Mouse (Mus musculus): ENCODE measurements around the gene Slc26a1. TPM values are rescaled to one million over a fixed set of nuclear protein-coding genes. Genes with fewer than 3 reads are reported as not detected.
"Not testable (repeated sequence)": the region's sequence is repeated elsewhere in the genome, so short reads cannot be mapped to it uniquely, and the experiment has no call there.

The Slc26a1 gene
- polyA plus RNA-seq, 1 experiment from 2014 or later = 0.53 TPM

DNA sequence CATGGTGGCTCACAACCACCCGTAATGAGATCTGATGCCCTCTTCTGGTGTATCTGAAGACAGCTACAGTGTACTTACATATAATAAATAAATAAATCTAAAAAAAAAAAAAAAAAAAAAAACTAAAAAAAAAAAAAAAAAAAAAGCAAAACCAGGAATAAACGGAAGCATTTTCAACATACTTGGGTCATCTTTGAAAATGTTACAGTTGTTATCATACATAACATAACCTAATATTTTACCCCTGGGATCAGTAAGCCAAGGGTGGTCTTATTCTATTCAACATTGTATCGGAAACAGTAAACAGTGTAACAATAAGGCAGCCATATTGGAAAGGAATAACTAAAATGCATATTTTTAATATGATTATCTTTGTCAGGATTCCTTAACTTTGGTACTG is 41.3 kb downstream of the Slc26a1 start:
- not testable (repeated sequence) for ATAC-seq (ENCODE audit: insufficient number of reproducible peaks, insufficient read depth, low FRiP score, low read depth); H3K27me3 ChIP-seq (ENCODE audit: control insufficient read depth, insufficient read depth, low read length); H3K9ac ChIP-seq (ENCODE audit: low read length)

DNA sequence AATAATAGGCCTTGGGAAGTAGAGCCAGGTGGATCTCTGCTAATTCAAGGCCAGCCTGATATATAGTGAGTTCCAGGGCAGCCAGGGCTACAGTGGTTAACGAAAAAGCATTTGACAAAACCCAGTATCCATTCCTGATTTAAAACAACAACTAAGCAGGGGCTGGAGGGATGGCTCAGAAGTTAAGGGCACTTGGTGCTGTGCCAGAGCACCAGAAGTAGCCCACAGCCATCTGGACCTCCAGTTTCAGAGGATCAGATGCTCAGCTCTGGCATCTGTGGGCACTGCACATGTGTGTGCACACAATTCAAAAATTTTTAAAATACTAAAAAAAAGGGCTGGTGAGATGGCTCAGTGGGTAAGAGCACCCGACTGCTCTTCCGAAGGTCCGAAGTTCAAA is 41.7 kb downstream of the Slc26a1 start:
- Histone ChIP-seq H3K4me3 (ENCODE audit: control insufficient read depth in 1 of 2, insufficient read depth in 1 of 2, low read depth in 1 of 2, low read length in 2 of 2) (no peak overlapping the region), H3K9ac (ENCODE audit: low read length) (no peak overlapping the region), H3K9me3 (ENCODE audit: control insufficient read depth, low read length) (no peaks in the 10 kb centered on the region), H3K36me3 (ENCODE audit: control insufficient read depth, insufficient read depth, low read length) (peaks cover 5% of the 10 kb centered on the region; the same call in 1 of the 2 replicates), H3K27me3 (ENCODE audit: control insufficient read depth, insufficient read depth, low read length) (no peaks in the 10 kb centered on the region), H3K27ac (replicated peaks in 1 of 2; ENCODE audit: control insufficient read depth in 1 of 2, insufficient read depth in 1 of 2, low read depth in 2 of 2, low read length in 2 of 2) (no peak overlapping the region), H3K4me1 (ENCODE audit: control insufficient read depth in 2 of 2, insufficient read depth in 2 of 2, low read length in 2 of 2) (peaks cover under 1 to 8% of the 10 kb centered on the region in 2 experiments; a peak in 3 of 4 replicates), H3K4me2 (ENCODE audit: low read length) (no peak overlapping the region)
- 84% methylated on average over 4 of the region's 4 CpGs for WGBS
- no peak for ATAC-seq (ENCODE audit: insufficient number of reproducible peaks, insufficient read depth, low FRiP score, low read depth)

More for the DNA sequence above, 41.3 kb downstream of the Slc26a1 start:
- not testable (repeated sequence) for H3K36me3 ChIP-seq (ENCODE audit: control insufficient read depth, insufficient read depth, low read length); H3K4me2 ChIP-seq (ENCODE audit: low read length); H3K27ac ChIP-seq (replicated peaks in 1 of 2; ENCODE audit: control insufficient read depth in 1 of 2, insufficient read depth in 1 of 2, low read depth in 2 of 2, low read length in 2 of 2); H3K4me1 ChIP-seq (ENCODE audit: control insufficient read depth in 2 of 2, insufficient read depth in 2 of 2, low read length in 2 of 2); H3K4me3 ChIP-seq (ENCODE audit: control insufficient read depth in 1 of 2, insufficient read depth in 1 of 2, low read depth in 1 of 2, low read length in 2 of 2); H3K9me3 ChIP-seq (ENCODE audit: control insufficient read depth, low read length)
- WGBS = 88% methylated on average over 2 of the region's 3 CpGs

DNA sequence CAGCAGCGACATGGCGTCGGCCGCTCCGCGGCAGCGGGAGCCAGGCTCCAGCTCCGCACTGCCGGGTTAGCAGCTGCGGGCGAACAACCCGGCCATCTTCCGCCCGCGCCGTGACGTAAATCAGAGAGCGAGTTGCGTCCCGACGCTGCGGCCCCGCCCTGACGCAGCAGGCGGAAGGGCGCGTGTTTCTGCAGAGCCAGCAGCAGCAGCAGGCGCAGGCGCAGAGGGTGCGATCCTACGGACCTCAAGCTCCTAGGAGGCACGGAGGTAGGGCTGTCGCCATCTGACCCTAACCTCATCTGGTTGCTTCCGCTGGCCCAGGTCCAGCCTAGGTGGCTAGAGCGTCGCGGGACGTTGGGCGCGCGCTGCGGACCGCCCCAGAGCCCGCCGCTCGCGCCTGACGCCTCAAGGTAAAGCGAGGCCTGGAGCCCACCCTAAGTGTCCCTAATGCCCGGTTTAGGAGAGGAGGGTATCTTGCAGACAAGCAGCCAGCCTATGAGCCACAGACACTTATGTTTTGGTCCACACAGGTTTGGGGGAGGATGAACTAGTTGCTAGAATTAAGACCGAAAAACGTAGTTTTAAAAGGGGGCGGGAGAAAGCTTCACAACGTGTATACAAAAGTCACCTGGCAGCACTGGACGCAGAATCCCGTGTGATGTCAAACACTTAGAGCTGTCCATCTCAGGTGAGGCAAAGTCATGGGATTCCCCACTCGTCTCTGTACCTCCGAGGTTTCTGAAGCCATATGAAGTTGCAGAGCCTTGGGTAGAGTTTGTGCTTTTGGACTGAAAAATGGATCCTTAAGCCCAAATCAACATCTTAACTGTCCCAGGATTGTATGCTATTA is 45.5 kb downstream of the Slc26a1 start, which contains the start of the genes Gak and Tmem175:
Gene Gak, minus strand, starts transcription at position 122 of the 850 bp plus-strand sequence.
Gene Tmem175, plus strand, starts transcription at position 137 of the 850 bp plus-strand sequence.
- Histone ChIP-seq H3K27me3 (ENCODE audit: control insufficient read depth, insufficient read depth, low read length) (no peaks in the 10 kb centered on the region), H3K9me3 (ENCODE audit: control insufficient read depth, low read length) (no peaks in the 10 kb centered on the region), H3K36me3 (ENCODE audit: control insufficient read depth, insufficient read depth, low read length) (0 out of 2 replicates have a peak, but pooled peaks cover 2% of the 10 kb centered on the region), H3K27ac (replicated peaks in 1 of 2; ENCODE audit: control insufficient read depth in 1 of 2, insufficient read depth in 1 of 2, low read depth in 2 of 2, low read length in 2 of 2) (peak within 1 kb of the TSS; percentile 68 to 89), H3K4me2 (ENCODE audit: low read length) (peak within 1 kb of the TSS; percentile 95), H3K4me1 (ENCODE audit: control insufficient read depth in 2 of 2, insufficient read depth in 2 of 2, low read length in 2 of 2) (peaks cover 4 to 17% of the 10 kb centered on the region in 2 experiments; a peak in 3 of 4 replicates), H3K4me3 (ENCODE audit: control insufficient read depth in 1 of 2, insufficient read depth in 1 of 2, low read depth in 1 of 2, low read length in 2 of 2) (peak within 1 kb of the TSS; percentile 72 to 93), H3K9ac (ENCODE audit: low read length) (peak within 1 kb of the TSS; percentile 96)
- under 1% methylated on average over 58 of the region's 58 CpGs for WGBS
- ATAC-seq (ENCODE audit: insufficient number of reproducible peaks, insufficient read depth, low FRiP score, low read depth) = peak; percentile 94

DNA sequence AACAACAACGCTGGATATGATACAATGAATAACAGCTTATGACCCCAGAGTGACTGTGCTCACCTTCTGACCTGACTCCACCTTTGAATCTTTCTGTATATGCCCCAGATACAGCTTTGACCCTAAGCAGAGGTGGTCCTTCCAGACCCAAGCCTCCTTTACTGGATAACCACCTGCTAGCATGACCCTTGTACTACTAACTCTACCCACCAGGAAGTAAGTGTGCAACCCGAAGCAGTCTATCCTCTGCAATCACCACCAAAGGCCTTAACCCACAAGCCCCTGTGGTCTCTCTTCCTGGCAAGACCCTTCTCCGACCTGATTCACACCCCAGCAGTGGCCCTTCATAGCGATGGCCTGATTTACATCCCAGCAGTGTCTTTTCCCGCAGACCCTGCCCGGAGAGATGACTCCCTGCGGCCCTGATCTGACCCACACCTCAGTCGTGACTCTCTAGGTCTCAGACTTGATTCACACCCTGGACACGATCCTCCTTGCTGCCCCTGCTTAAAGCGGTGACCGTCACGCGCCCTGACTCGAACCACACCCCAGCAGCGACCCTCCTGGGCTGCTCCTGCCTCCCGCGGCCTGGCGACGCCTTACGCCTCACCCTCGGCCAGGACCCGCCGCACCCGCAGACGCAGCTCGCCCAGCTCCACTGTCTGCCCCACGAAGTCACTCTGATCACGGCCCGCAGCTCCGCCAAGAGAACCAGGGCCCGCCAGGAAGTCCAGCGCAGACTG is 46.3 kb downstream of the Slc26a1 start:
- Histone ChIP-seq H3K9ac (ENCODE audit: low read length) (peak overlapping the region; percentile 96), H3K4me1 (ENCODE audit: control insufficient read depth in 2 of 2, insufficient read depth in 2 of 2, low read length in 2 of 2) (peaks cover 4 to 17% of the 10 kb centered on the region in 2 experiments; a peak in 3 of 4 replicates), H3K27me3 (ENCODE audit: control insufficient read depth, insufficient read depth, low read length) (no peaks in the 10 kb centered on the region), H3K4me3 (ENCODE audit: control insufficient read depth in 1 of 2, insufficient read depth in 1 of 2, low read depth in 1 of 2, low read length in 2 of 2) (peak overlapping the region; percentile 72 to 93), H3K27ac (replicated peaks in 1 of 2; ENCODE audit: control insufficient read depth in 1 of 2, insufficient read depth in 1 of 2, low read depth in 2 of 2, low read length in 2 of 2) (peak overlapping the region; percentile 68 to 89), H3K9me3 (ENCODE audit: control insufficient read depth, low read length) (no peaks in the 10 kb centered on the region), H3K36me3 (ENCODE audit: control insufficient read depth, insufficient read depth, low read length) (peaks cover 9% of the 10 kb centered on the region), H3K4me2 (ENCODE audit: low read length) (peak overlapping the region; percentile 95)
- WGBS = 2% methylated on average over 32 of the region's 32 CpGs
- peak; percentile 81 for ATAC-seq (ENCODE audit: insufficient number of reproducible peaks, insufficient read depth, low FRiP score, low read depth)

DNA sequence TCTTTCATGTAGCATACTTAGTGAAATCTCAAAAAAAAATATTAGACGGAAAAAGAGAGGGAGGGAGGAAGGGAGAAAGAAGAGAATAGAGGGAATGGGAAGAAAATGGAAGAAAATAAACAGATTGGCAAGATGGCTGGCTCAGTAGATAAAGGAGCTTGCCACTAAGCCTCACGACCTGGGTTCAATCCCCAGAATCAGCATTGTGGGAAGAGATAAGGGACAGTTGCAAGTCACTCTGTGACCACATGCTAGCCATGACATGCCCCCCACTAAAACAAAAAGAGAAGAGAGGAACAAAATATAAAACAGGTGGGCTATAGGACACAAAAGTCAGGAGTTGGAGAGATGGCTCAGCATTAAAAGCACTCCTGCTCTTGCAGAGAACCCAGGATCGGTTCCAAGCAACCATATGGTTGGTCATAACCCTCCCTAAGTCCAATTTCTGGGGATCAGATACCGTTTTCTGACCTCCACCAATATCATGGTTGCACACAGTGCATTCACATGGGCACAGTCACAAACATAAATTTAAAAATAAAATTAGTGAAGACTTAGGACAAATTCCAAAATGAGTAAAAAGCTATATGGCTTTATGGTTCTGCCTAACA is 49.2 kb downstream of the Slc26a1 start:
- Histone ChIP-seq H3K27ac (replicated peaks in 1 of 2; ENCODE audit: control insufficient read depth in 1 of 2, insufficient read depth in 1 of 2, low read depth in 2 of 2, low read length in 2 of 2) (no peak overlapping the region), H3K4me3 (ENCODE audit: control insufficient read depth in 1 of 2, insufficient read depth in 1 of 2, low read depth in 1 of 2, low read length in 2 of 2) (no peak overlapping the region), H3K27me3 (ENCODE audit: control insufficient read depth, insufficient read depth, low read length) (no peaks in the 10 kb centered on the region), H3K4me1 (ENCODE audit: control insufficient read depth in 2 of 2, insufficient read depth in 2 of 2, low read length in 2 of 2) (peaks cover 4 to 25% of the 10 kb centered on the region in 2 experiments; a peak in 3 of 4 replicates), H3K9ac (ENCODE audit: low read length) (no peak overlapping the region), H3K9me3 (ENCODE audit: control insufficient read depth, low read length) (no peaks in the 10 kb centered on the region), H3K36me3 (ENCODE audit: control insufficient read depth, insufficient read depth, low read length) (peaks cover 34% of the 10 kb centered on the region), H3K4me2 (ENCODE audit: low read length) (no peak overlapping the region)
- no peak for ATAC-seq (ENCODE audit: insufficient number of reproducible peaks, insufficient read depth, low FRiP score, low read depth)
- WGBS = 77% methylated on average over 4 of the region's 4 CpGs

DNA sequence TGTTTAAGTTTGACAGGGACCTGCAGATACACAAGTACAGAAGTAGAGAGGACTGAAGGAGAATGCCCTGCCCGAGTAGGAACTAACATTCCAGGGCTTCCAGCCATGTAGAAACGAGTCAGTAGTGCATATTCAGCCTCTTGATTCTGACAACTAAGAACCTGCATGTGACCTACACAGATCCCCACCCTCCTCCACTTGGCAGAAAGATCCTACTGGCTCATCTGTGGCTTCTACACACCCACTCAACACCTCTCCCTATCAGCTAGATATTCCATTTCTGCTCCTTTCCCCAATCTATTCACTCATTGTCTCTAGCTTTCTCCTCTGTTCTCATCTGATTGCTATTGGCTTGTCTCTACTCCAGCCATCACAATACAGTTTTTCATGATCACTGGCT is 53.5 kb downstream of the Slc26a1 start:
- WGBS = 40% methylated on average over 2 of the region's 2 CpGs
- H3K4me3 ChIP-seq (ENCODE audit: control insufficient read depth in 1 of 2, insufficient read depth in 1 of 2, low read depth in 1 of 2, low read length in 2 of 2) = no peak overlapping the region
- no peak overlapping the region for H3K9ac ChIP-seq (ENCODE audit: low read length)
- H3K9me3 ChIP-seq (ENCODE audit: control insufficient read depth, low read length) = no peaks in the 10 kb centered on the region
- ATAC-seq (ENCODE audit: insufficient number of reproducible peaks, insufficient read depth, low FRiP score, low read depth) = no peak
- H3K4me1 ChIP-seq (ENCODE audit: control insufficient read depth in 2 of 2, insufficient read depth in 2 of 2, low read length in 2 of 2) = peaks cover 0 to 8% of the 10 kb centered on the region in 2 experiments; a peak in 2 of 4 replicates
- H3K27ac ChIP-seq (replicated peaks in 1 of 2; ENCODE audit: control insufficient read depth in 1 of 2, insufficient read depth in 1 of 2, low read depth in 2 of 2, low read length in 2 of 2) = 0 out of 4 replicates have a peak overlapping the region, but pooled peaks of 1 of the 2 experiments have one; percentile 45
- H3K27me3 ChIP-seq (ENCODE audit: control insufficient read depth, insufficient read depth, low read length) = no peaks in the 10 kb centered on the region
- H3K36me3 ChIP-seq (ENCODE audit: control insufficient read depth, insufficient read depth, low read length) = peaks cover 68% of the 10 kb centered on the region
- no peak overlapping the region for H3K4me2 ChIP-seq (ENCODE audit: low read length)

Data from heart, embryonic 14.5 days (tissue).